Mouse (Mus musculus) heart, embryonic 12.5 days (tissue): ENCODE data around the gene Scp2. TPM values are rescaled to one million over a fixed set of nuclear protein-coding genes. Genes with fewer than 3 reads are reported as not detected.

Source experiments
- ATAC-seq: fragments of 200-750 bp; cut with Nextera tagmentation; 2 replicates; pipeline ENCODE4 v1.8.0; 2017; ENCODE audit warnings: moderate TSS enrichment, moderate library complexity; ENCODE audit not compliant: insufficient number of reproducible peaks, low FRiP score
- H3K27ac ChIP-seq: fragments of 300-500 bp; sonication (generic); 2 replicates; pipeline ENCODE4 v1.5.1; 2016; ENCODE audit warnings: mild to moderate bottlenecking, moderate library complexity; ENCODE audit not compliant: poor library complexity, severe bottlenecking
- H3K27me3 ChIP-seq: fragments of 300-500 bp; sonication (generic); replicated peaks from 2 replicates; pipeline ENCODE4 v1.6.1; 2016; ENCODE audit warnings: mild to moderate bottlenecking, moderate library complexity
- H3K36me3 ChIP-seq: fragments of 300-500 bp; sonication (generic); 2 replicates; pipeline ENCODE4 v1.6.1; 2016; ENCODE audit warnings: mild to moderate bottlenecking, moderate library complexity
- H3K4me1 ChIP-seq: fragments of 300-500 bp; sonication (generic); replicated peaks from 2 replicates; pipeline ENCODE4 v1.6.1; 2016; ENCODE audit warnings: mild to moderate bottlenecking
- H3K4me2 ChIP-seq: fragments of 300-500 bp; sonication (generic); 2 replicates; pipeline ENCODE4 v1.6.1; 2016; ENCODE audit warnings: mild to moderate bottlenecking, moderate library complexity
- H3K4me3 ChIP-seq: fragments of 300-500 bp; sonication (generic); 2 replicates; pipeline ENCODE4 v1.5.1; 2016; ENCODE audit warnings: mild to moderate bottlenecking
- H3K9ac ChIP-seq: fragments of 300-500 bp; sonication (generic); 2 replicates; pipeline ENCODE4 v1.6.1; 2016; ENCODE audit warnings: mild to moderate bottlenecking, moderate library complexity
- H3K9me3 ChIP-seq: fragments of 300-500 bp; sonication (generic); replicated peaks from 2 replicates; pipeline ENCODE4 v1.6.1; 2016; ENCODE audit warnings: mild to moderate bottlenecking, moderate library complexity
- WGBS: fragments of 180-500 bp; shearing (Covaris S2); methylation state at CpG from one replicate; pipeline ENCODE4 v1.1.7; 2016; 5-methylcytosine and 5-hydroxymethylcytosine counted together
- microRNA-seq: library from miRNA; unstranded; fragments of <30 nt; microRNA quantifications from one replicate; pipeline ENCODE4, GENCODE M21; 2017
- polyA plus RNA-seq: library from polyadenylated mRNA; unstranded; fragments of >200 nt; fragmentation: Nextera tagmentation; extraction: Ambion mirVana; gene quantifications from 2 replicates; pipeline ENCODE4 v1.2.1, GENCODE M21; 2016

Scp2 gene
- polyA plus RNA-seq, 1 experiment from 2014 or later: 166 TPM

DNA sequence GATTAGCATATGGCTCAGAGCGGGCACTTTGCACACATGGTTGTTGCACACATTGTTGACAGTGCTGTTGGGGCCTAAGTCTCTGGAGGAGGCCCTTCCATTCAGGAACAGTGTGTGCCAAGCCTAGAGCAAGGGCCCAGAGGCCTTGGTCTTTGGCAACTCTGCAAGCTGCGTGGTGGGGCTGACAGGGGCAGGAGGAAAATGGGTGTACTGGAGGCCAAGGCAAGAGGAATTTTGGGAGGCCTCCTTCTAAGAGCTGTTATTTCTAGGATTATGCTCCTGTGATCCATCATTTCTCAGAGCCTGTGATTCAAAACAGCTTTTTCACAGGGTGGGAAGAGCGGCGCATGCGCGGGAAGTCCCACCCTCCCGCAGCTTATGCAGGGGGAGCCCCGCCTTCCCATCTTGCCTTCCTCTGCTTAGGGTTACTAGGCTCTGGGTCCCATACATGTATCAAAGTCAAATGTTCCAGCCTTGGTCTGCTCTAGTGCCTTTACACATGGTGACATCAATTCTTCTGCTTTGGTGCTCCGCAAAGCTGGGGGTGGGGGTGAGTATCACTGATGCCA lies 148.3 kb downstream of the Scp2 start:
- Histone ChIP-seq H3K9ac (no peak overlapping the region), H3K36me3 (no peaks in the 10 kb centered on the region), H3K4me2 (no peak overlapping the region), H3K27me3 (peaks cover 16% of the 10 kb centered on the region; the same call in 1 of the 2 replicates), H3K4me1 (peaks cover 13% of the 10 kb centered on the region; the same call in 1 of the 2 replicates), H3K4me3 (no peak overlapping the region), H3K27ac (no peak overlapping the region), H3K9me3 (peaks cover 4% of the 10 kb centered on the region; the same call in 1 of the 2 replicates)
- ATAC-seq: no peak
- 90% methylated on average over 9 of the region's 9 CpGs for WGBS

DNA sequence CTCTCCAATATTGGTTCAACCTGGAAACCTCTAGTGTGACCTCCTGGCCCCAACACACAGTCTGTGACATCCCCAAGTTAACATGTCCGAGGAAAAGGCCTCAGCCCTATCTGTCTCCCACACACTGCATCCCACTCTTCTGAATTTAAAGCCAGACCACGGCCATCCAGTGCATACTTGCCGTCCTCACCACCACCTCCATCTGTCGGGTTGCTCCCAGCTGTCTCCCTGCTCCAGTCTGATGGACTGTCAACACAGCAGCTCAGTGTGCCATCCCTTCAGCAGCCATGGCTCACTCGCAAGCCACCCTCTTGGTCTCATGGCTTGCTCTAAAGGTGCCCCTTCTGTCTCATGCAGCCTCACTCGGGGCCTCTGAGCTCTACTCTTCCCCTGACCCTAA lies 149.1 kb downstream of the Scp2 start:
- Histone ChIP-seq H3K9me3 (peaks cover 4% of the 10 kb centered on the region; the same call in 1 of the 2 replicates), H3K4me1 (peaks cover 16% of the 10 kb centered on the region; the same call in 1 of the 2 replicates), H3K36me3 (no peaks in the 10 kb centered on the region), H3K4me3 (no peak overlapping the region), H3K27ac (no peak overlapping the region), H3K9ac (no peak overlapping the region), H3K27me3 (peaks cover 16% of the 10 kb centered on the region; the same call in 1 of the 2 replicates), H3K4me2 (no peak overlapping the region)
- 68% methylated on average over 6 of the region's 6 CpGs for WGBS
- no peak for ATAC-seq

DNA sequence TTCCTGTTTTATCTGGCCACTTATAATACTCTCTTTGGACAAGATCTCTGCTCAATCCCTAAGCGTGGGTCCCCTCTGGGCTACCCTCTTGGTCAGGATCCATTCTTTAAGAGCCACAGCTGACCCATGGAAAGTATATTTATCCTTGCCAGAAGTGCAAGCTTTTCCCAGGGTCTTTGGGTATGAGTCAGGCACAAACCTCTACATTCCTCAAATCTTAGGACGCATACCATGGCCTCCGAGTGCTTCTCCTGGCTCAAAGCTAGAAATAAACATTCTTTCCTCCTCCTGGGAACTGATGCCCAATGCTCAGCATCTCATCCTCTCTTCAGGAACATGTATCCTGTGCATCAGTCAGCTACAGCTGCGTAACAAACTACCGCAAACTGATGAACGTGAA lies 149.8 kb downstream of the Scp2 start:
- Histone ChIP-seq H3K4me2 (no peak overlapping the region), H3K9me3 (peaks cover 4% of the 10 kb centered on the region; the same call in 1 of the 2 replicates), H3K4me1 (peaks cover 17% of the 10 kb centered on the region; the same call in 1 of the 2 replicates), H3K4me3 (no peak overlapping the region), H3K36me3 (no peaks in the 10 kb centered on the region), H3K27me3 (peaks cover 16% of the 10 kb centered on the region; the same call in 1 of the 2 replicates), H3K9ac (no peak overlapping the region), H3K27ac (no peak overlapping the region)
- ATAC-seq: no peak
- WGBS: 84% methylated on average over 6 of the region's 6 CpGs

Small RNAs within 50 kb of the gene (microRNA-seq; reads per million reads assigned to microRNA genes)
- not detected for gene Mir6397

Other genes starting within 250 kb of the Scp2 start
- 56.7 and 58.8 TPM in 2 replicates for gene Cpt2, start 221.4 kb downstream of the Scp2 start, polyA plus RNA-seq
- gene Slc1a7, start 176.7 kb downstream of the Scp2 start, polyA plus RNA-seq: not detected in 2 replicates
- gene Podn, start 48.6 kb downstream of the Scp2 start, polyA plus RNA-seq: 0.55 and 0.59 TPM in 2 replicates
- 14.5 and 14.6 TPM in 2 replicates for gene Echdc2, start 20.4 kb upstream of the Scp2 start, polyA plus RNA-seq
- gene Zyg11a, start 73.0 kb upstream of the Scp2 start, polyA plus RNA-seq: 0.13 TPM in 1 of 2 replicates, not detected in the other
- 11.0 and 12.1 TPM in 2 replicates for gene Zyg11b, start 156.1 kb upstream of the Scp2 start, polyA plus RNA-seq
- 46.6 and 46.8 TPM in 2 replicates for gene Coa7, start 183.1 kb upstream of the Scp2 start, polyA plus RNA-seq
- 1.1 and 1.4 TPM in 2 replicates for gene Shisal2a, start 238.4 kb upstream of the Scp2 start, polyA plus RNA-seq